Mouse (Mus musculus) ES-E14 (cell line): Measurements from ENCODE around the gene Majin. TPM values are rescaled to one million over a fixed set of nuclear protein-coding genes. Genes with fewer than 3 reads are reported as not detected.
A peak's percentile ranks its signal among the peaks of the same experiment; 100 is the strongest.

Source experiments
- DNase-seq: peaks from one replicate; pipeline ENCODE4 v3.0.0-alpha.2; 2013; ENCODE audit warnings: low read depth, low spot score
- H3K27ac ChIP-seq: 2 replicates; pipeline ENCODE4 v1.5.1; 2012; ENCODE audit warnings: low read depth, mild to moderate bottlenecking, low read length, moderate library complexity, mixed read lengths; ENCODE audit not compliant: poor library complexity, insufficient read depth, severe bottlenecking
- H3K36me3 ChIP-seq: 2 replicates; pipeline ENCODE4 v1.6.1; 2012; ENCODE audit warnings: mild to moderate bottlenecking, low read length, moderate library complexity, mixed read lengths; ENCODE audit not compliant: control insufficient read depth, poor library complexity, insufficient read depth, severe bottlenecking
- H3K4me1 ChIP-seq, 2 experiments: fragments of 150-350 bp in 1 of 2; sonication (generic) in 1 of 2; 2 replicates each; pipeline ENCODE4 v1.6.1; 2012; ENCODE audit warnings: low read length in 2 of 2, mild to moderate bottlenecking in 1 of 2, mixed read lengths in 1 of 2; ENCODE audit not compliant: control insufficient read depth in 2 of 2, insufficient read depth in 2 of 2, poor library complexity in 1 of 2
- H3K4me3 ChIP-seq, 2 experiments: fragments of 150-350 bp in 1 of 2; sonication (generic) in 1 of 2; 2 replicates each; pipeline ENCODE4 v1.5.1; 2012; ENCODE audit warnings: low read length in 2 of 2, low read depth in 1 of 2, mild to moderate bottlenecking in 1 of 2, mixed read lengths in 1 of 2; ENCODE audit not compliant: insufficient read depth in 1 of 2, poor library complexity in 1 of 2, severe bottlenecking in 1 of 2
- H3K9ac ChIP-seq: 2 replicates; pipeline ENCODE4 v1.6.1; 2012; ENCODE audit warnings: low read depth, mild to moderate bottlenecking, low read length, mixed read lengths; ENCODE audit not compliant: poor library complexity, insufficient read depth, severe bottlenecking
- H3K9me3 ChIP-seq: fragments of 150-350 bp; sonication (generic); 2 replicates; pipeline ENCODE4 v1.6.1; 2012; ENCODE audit warnings: low read depth, mild to moderate bottlenecking, low read length; ENCODE audit not compliant: control insufficient read depth, insufficient read depth
- CHD2 ChIP-seq: IDR thresholded peaks from 2 replicates; pipeline ENCODE4 v1.6.1; 2014; ENCODE audit warnings: mild to moderate bottlenecking, low read depth, low read length, inconsistent platforms
- HCFC1 ChIP-seq: IDR thresholded peaks from 2 replicates; pipeline ENCODE4 v1.6.1; 2012; ENCODE audit warnings: low read length, inconsistent platforms, borderline replicate concordance; ENCODE audit not compliant: insufficient read depth
- MAFK ChIP-seq: IDR thresholded peaks from 2 replicates; pipeline ENCODE4 v1.6.1; 2014; ENCODE audit warnings: mild to moderate bottlenecking, low read depth, low read length, inconsistent platforms; ENCODE audit not compliant: insufficient read depth
- ZC3H11A ChIP-seq: IDR thresholded peaks from 2 replicates; pipeline ENCODE4 v1.6.1; 2012; ENCODE audit warnings: low read depth, mild to moderate bottlenecking, inconsistent platforms, low read length, borderline replicate concordance
- ZNF384 ChIP-seq: IDR thresholded peaks from 2 replicates; pipeline ENCODE4 v1.6.1; 2012; ENCODE audit warnings: low read depth, low read length, inconsistent platforms
- in situ Hi-C, 2 experiments: fragments of 600-800 bp; cut with MboI; formaldehyde crosslinking; loops; one replicate each; pipeline ENCODE4 v1.15.1; 2025; ENCODE audit warnings: low sequenced_read_pairs in 2 of 2, inconsistent platforms in 1 of 2; ENCODE audit not compliant: unreplicated experiment in 2 of 2
- total RNA-seq: library from RNA; depleted of rRNA; stranded (reverse); fragments of 300-350 nt; gene quantifications from 2 replicates; pipeline ENCODE4 v1.2.3, GENCODE M21; 2012

Majin gene
- total RNA-seq, 1 experiment: 1.6 TPM

GRCm38 (mm10) chr19:6243226-6243625, 59.0 kb downstream of the Majin start:
- no peak overlapping the region; the same call in 1 of the 2 replicates for H3K9ac ChIP-seq
- no peak for DNase-seq
- H3K4me1 ChIP-seq: peaks cover 7 to 22% of the 10 kb centered on the region in 2 experiments; a peak in 3 of 4 replicates
- no peaks in the 10 kb centered on the region for H3K9me3 ChIP-seq
- peaks cover 33% of the 10 kb centered on the region for H3K36me3 ChIP-seq
- TF ChIP-seq HCFC1 (no peak), ZNF384 (no peak), MAFK (no peak), CHD2 (no peak), ZC3H11A (no peak)
- no peak overlapping the region for H3K4me3 ChIP-seq
- in situ Hi-C loops: no loop called here
- H3K27ac ChIP-seq: no peak overlapping the region

- Histone ChIP-seq H3K9me3 (no peaks in the 10 kb centered on the region), H3K4me3 (no peak overlapping the region), H3K27ac (no peak overlapping the region), H3K36me3 (peaks cover 50% of the 10 kb centered on the region), H3K9ac (no peak overlapping the region), H3K4me1 (peaks cover 0 to 8% of the 10 kb centered on the region in 2 experiments; a peak in 3 of 4 replicates)
- DNase-seq: no peak
- in situ Hi-C loops: no loop called here
- TF ChIP-seq ZNF384 (no peak), CHD2 (no peak), HCFC1 (no peak), MAFK (no peak), ZC3H11A (no peak)
Observed at GRCm38 (mm10) chr19:6245806-6246205, 61.6 kb downstream of the Majin start.

- Histone ChIP-seq H3K27ac (no peak overlapping the region), H3K4me1 (peaks cover 0 to 6% of the 10 kb centered on the region in 2 experiments; a peak in 3 of 4 replicates), H3K4me3 (peak overlapping the region in 1 of 2 experiments; percentile 19; a peak in 1 of 4 replicates), H3K36me3 (peaks cover 65% of the 10 kb centered on the region), H3K9ac (no peak overlapping the region), H3K9me3 (no peaks in the 10 kb centered on the region)
- no peak for DNase-seq
- in situ Hi-C loops: no loop called here
- no peak for TF ChIP-seq HCFC1
Observed at GRCm38 (mm10) chr19:6247526-6248300, 63.5 kb downstream of the Majin start.

GRCm38 (mm10) chr19:6253021-6253420, 68.8 kb downstream of the Majin start:
- Histone ChIP-seq H3K27ac (no peak overlapping the region), H3K9ac (no peak overlapping the region), H3K9me3 (no peaks in the 10 kb centered on the region), H3K36me3 (peaks cover 86% of the 10 kb centered on the region), H3K4me1 (no peaks in the 10 kb centered on the region), H3K4me3 (no peak overlapping the region)
- in situ Hi-C loops: no loop called here
- DNase-seq: no peak
- no peak for TF ChIP-seq HCFC1
- no peak for TF ChIP-seq MAFK
- no peak for TF ChIP-seq CHD2
- TF ChIP-seq ZNF384: no peak
- no peak for TF ChIP-seq ZC3H11A

GRCm38 (mm10) chr19:6260428-6260827, 76.2 kb downstream of the Majin start:
- H3K36me3 ChIP-seq: peaks cover 54% of the 10 kb centered on the region
- H3K4me1 ChIP-seq: peaks cover 0 to 15% of the 10 kb centered on the region in 2 experiments; a peak in 2 of 4 replicates
- H3K4me3 ChIP-seq: no peak overlapping the region
- DNase-seq: no peak
- no peaks in the 10 kb centered on the region for H3K9me3 ChIP-seq
- no peak overlapping the region for H3K9ac ChIP-seq
- in situ Hi-C loops: no loop called here
- TF ChIP-seq ZC3H11A: no peak
- no peak for TF ChIP-seq MAFK
- TF ChIP-seq CHD2: no peak
- no peak for TF ChIP-seq HCFC1
- no peak for TF ChIP-seq ZNF384
- no peak overlapping the region for H3K27ac ChIP-seq
